Mouse (Mus musculus): ENCODE data around the gene Letmd1.

DNA sequence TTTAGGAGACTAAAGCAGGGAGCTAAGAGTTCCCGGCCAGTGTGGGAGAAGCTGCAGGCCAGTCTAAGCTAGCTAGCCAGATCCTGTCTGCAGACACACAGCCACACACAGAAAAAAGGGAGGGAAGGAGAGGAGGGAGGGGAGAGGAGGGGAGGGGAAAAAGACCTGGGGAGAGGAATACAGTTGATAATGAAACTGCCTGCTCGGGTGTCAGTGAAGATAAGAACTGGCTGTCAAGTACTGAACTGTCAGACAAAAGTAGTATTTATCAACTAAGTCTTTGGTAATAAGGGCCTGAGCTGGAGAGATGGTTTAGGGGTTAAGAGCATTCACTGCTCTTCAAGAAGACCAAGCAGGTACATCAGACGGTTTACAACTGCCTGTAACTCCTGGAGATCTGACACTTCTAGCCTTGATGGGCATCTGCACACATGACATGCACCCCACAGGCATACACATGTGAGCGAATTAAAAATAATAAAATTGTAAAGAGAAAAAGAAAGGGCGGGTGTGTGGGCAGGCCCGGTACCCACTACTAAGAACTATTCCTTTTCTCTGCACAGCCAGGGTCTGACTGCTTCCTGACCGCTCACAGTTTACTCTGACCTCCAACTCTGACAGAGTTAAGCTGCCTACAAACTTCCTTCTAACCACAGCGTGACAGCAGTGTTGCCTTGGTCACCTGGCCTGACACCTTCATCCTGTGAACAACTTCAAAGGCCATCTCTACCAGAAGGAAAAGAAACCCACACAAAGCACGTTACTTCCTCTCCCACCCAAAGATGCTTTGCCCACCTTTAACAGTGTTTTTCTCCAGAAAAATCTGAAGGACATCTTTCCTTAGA, 48.7 kb upstream of the Letmd1 start:
- TF ChIP-seq CTCF (IDR thresholded peaks at IDR 0.05; ENCODE audit: low read depth, low read length) (no peak), GATA1 (IDR thresholded peaks at IDR 0.05; ENCODE audit: borderline replicate concordance, low read length) (no peak)

Measured in G1E (cell line).